Mouse (Mus musculus) thymus, adult 18-20 months (tissue): ENCODE results near the gene Dus2.
A peak's percentile ranks its signal among the peaks of the same experiment; 100 is the strongest.
"Not testable (repeated sequence)": the region's sequence is repeated elsewhere in the genome, so short reads cannot be mapped to it uniquely, and the experiment has no call there.

ENCODE experiments used
- DNase-seq, 2 experiments: peaks; one replicate each; pipeline ENCODE4 v3.0.0; 2022; ENCODE audit warnings: mixed read lengths in 2 of 2

The Dus2 gene

GRCm38 (mm10) chr8:105990856-105991387 is at the start of gene Dus2:
Gene Dus2, plus strand, starts transcription at chr8:105991337.
- DNase-seq = peak; percentile 60 to 72

GRCm38 (mm10) chr8:105942026-105942425 is 49.1 kb upstream of the Dus2 start:
- no peak for DNase-seq

- DNase-seq = no peak
Measured at GRCm38 (mm10) chr8:105942542-105942941, 48.6 kb upstream of the Dus2 start.

GRCm38 (mm10) chr8:105943321-105943739 is 47.8 kb upstream of the Dus2 start, which contains the start of gene Lcat:
Gene Lcat, minus strand, starts transcription at chr8:105943382.
- DNase-seq = no peak

- DNase-seq = no peak
Measured at GRCm38 (mm10) chr8:105949350-105949749, 41.8 kb upstream of the Dus2 start.

- no peak for DNase-seq
Measured at GRCm38 (mm10) chr8:105951057-105951659, 40.0 kb upstream of the Dus2 start.

GRCm38 (mm10) chr8:105956556-105956955 is 34.6 kb upstream of the Dus2 start:
- no peak for DNase-seq

GRCm38 (mm10) chr8:105957813-105958212 is 33.3 kb upstream of the Dus2 start:
- DNase-seq = no peak

- no peak for DNase-seq
Measured at GRCm38 (mm10) chr8:105959350-105959749, 31.8 kb upstream of the Dus2 start.

GRCm38 (mm10) chr8:105961101-105961500 is 30.0 kb upstream of the Dus2 start:
- no peak for DNase-seq

- DNase-seq = no peak
Measured at GRCm38 (mm10) chr8:105961536-105961935, 29.6 kb upstream of the Dus2 start.

GRCm38 (mm10) chr8:105964506-105965265 is 26.5 kb upstream of the Dus2 start:
- no peak for DNase-seq

GRCm38 (mm10) chr8:105965266-105965904 is 25.8 kb upstream of the Dus2 start:
- peak; percentile 49 to 50 for DNase-seq

GRCm38 (mm10) chr8:105965905-105966341 is 25.2 kb upstream of the Dus2 start, which contains the start of gene Slc12a4:
Gene Slc12a4, minus strand, starts transcription at chr8:105966097.
- peak; percentile 78 to 79 for DNase-seq

- DNase-seq = peak; percentile 24 to 37
Measured at GRCm38 (mm10) chr8:105966692-105967311, 24.3 kb upstream of the Dus2 start.

- no peak for DNase-seq
Measured at GRCm38 (mm10) chr8:105969367-105969766, 21.8 kb upstream of the Dus2 start.

- no peak for DNase-seq
Measured at GRCm38 (mm10) chr8:105971019-105971720, 20.0 kb upstream of the Dus2 start.

- no peak for DNase-seq
Measured at GRCm38 (mm10) chr8:105975363-105975762, 15.8 kb upstream of the Dus2 start.

- DNase-seq = no peak
Measured at GRCm38 (mm10) chr8:105979325-105979724, 11.8 kb upstream of the Dus2 start, which contains the start of gene Dpep3. Gene Dpep3, minus strand, starts transcription at chr8:105979429.

- DNase-seq = no peak
Measured at GRCm38 (mm10) chr8:105981146-105981545, 10.0 kb upstream of the Dus2 start.

- not testable (repeated sequence) for DNase-seq
Measured at GRCm38 (mm10) chr8:105983406-105983805, 7.7 kb upstream of the Dus2 start.

GRCm38 (mm10) chr8:105988546-105988945 is 2.6 kb upstream of the Dus2 start:
- no peak for DNase-seq
